In genomic region chr6:91020810-91021209, GRCm38 (mm10) we compare ENCODE assay signal across 13 mouse cellular contexts. TPM values are rescaled to one million over a fixed set of nuclear protein-coding genes. Genes with fewer than 3 reads are reported as not detected.
A peak's percentile ranks its signal among the peaks of the same experiment; 100 is the strongest.
DNase-seq lines count a peak whose midpoint lies in the region; ATAC-seq and TF ChIP-seq lines count a peak whose summit lies in the region.
"Had no signal": no experiment of that assay in that cellular context is flagged by ENCODE, and none has a peak within 500 bp of the region (broad histone marks: within the 10 kb centered on the region; RNA-seq: fewer than 3 reads in every experiment).

No protein-coding gene starts in this region.

- no peak overlapping the region for H3K27ac ChIP-seq in neural tube, embryonic 12.5 days
- peak overlapping the region; percentile 51 for H3K27ac ChIP-seq in hindbrain, embryonic 16.5 days (ENCODE audit: low read depth, low read length)
- H3K27ac ChIP-seq in gastrocnemius, adult 2 months, result no peak overlapping the region

- H3K4me2 ChIP-seq in neural tube, embryonic 12.5 days (replicated peaks), result no peak overlapping the region
- no peak overlapping the region for H3K4me2 ChIP-seq in hindbrain, embryonic 16.5 days (ENCODE audit: low read length)
- H3K4me2 ChIP-seq: heart, embryonic 12.5 days; lung, embryonic 14.5 days had no signal

- DNase-seq in neural tube, embryonic 10.5 days (ENCODE audit: extremely low spot score, low spot score), result no peak
- peak; percentile 4 to 58 for DNase-seq in kidney, postnatal 25 days
- DNase-seq in gastrocnemius, adult 2 months, result no peak
- DNase-seq in gastrocnemius, postnatal 4 days (ENCODE audit: low spot score in 2 of 2), result no peak
- DNase-seq in heart, adult 18-20 months, result no peak
- DNase-seq: cerebellum, adult 8-10 months; lung, embryonic 14.5 days; thymus, adult 18-20 months had no signal

- no peak for TF ChIP-seq CTCF in gastrocnemius, adult 2 months (IDR thresholded peaks at IDR 0.05)

- WGBS in neural tube, embryonic 12.5 days, result 76% methylated on average over 7 of the region's 7 CpGs
- 66% methylated on average over 7 of the region's 7 CpGs for WGBS in hindbrain, embryonic 16.5 days

- no peaks in the 10 kb centered on the region for H3K9me3 ChIP-seq in neural tube, embryonic 12.5 days
- no peaks in the 10 kb centered on the region for H3K9me3 ChIP-seq in hindbrain, embryonic 16.5 days (ENCODE audit: control insufficient read depth, low read length)
- H3K9me3 ChIP-seq: heart, embryonic 12.5 days had no signal

- no peak overlapping the region for H3K4me3 ChIP-seq in neural tube, embryonic 12.5 days
- no peak overlapping the region for H3K4me3 ChIP-seq in hindbrain, embryonic 16.5 days (ENCODE audit: low read length)
- H3K4me3 ChIP-seq in gastrocnemius, adult 2 months, result no peak overlapping the region
- H3K4me3 ChIP-seq: heart, embryonic 12.5 days had no signal

- ATAC-seq in neural tube, embryonic 12.5 days (ENCODE audit: low FRiP score, low read depth), result peak; percentile 58; the same call in 1 of the 2 replicates
- peak; percentile 62 for ATAC-seq in hindbrain, embryonic 16.5 days
- ATAC-seq in activated CD4-positive, CD25-positive, alpha-beta regulatory T cell, adult 4 months, result no peak
- ATAC-seq: CD4-positive, CD25-positive, alpha-beta regulatory T cell, adult 4 months had no signal

- H3K27me3 ChIP-seq in neural tube, embryonic 12.5 days (replicated peaks), result no peaks in the 10 kb centered on the region
- H3K27me3 ChIP-seq in hindbrain, embryonic 16.5 days (replicated peaks; ENCODE audit: control insufficient read depth, insufficient read depth, low read length), result no peaks in the 10 kb centered on the region

- intact Hi-C loops in gastrocnemius, adult 2 months (cut with DNase I), result no loop called here

- no peak overlapping the region for H3K9ac ChIP-seq in neural tube, embryonic 12.5 days
- H3K9ac ChIP-seq in hindbrain, embryonic 16.5 days (ENCODE audit: low read depth, low read length), result no peak overlapping the region
- H3K9ac ChIP-seq: heart, embryonic 12.5 days; lung, embryonic 14.5 days had no signal

- no peaks in the 10 kb centered on the region for H3K4me1 ChIP-seq in neural tube, embryonic 12.5 days
- no peaks in the 10 kb centered on the region for H3K4me1 ChIP-seq in hindbrain, embryonic 16.5 days (ENCODE audit: control insufficient read depth, insufficient read depth, low read depth, low read length)
- H3K4me1 ChIP-seq: heart, embryonic 12.5 days had no signal

- peaks cover 14% of the 10 kb centered on the region for H3K36me3 ChIP-seq in neural tube, embryonic 12.5 days
- H3K36me3 ChIP-seq in hindbrain, embryonic 16.5 days (ENCODE audit: control insufficient read depth, insufficient read depth, low read length), result no peaks in the 10 kb centered on the region

RNA-seq across cellular contexts. Expression of gene Iqsec1, which starts 32.3 kb away (rescaled TPM):
- 16.1 and 17.9 TPM in 2 replicates for polyA plus RNA-seq in neural tube, embryonic 12.5 days (2016; fragmentation: Nextera tagmentation; extraction: Ambion mirVana)
- polyA plus RNA-seq in hindbrain, embryonic 16.5 days (2015; fragmentation: Nextera tagmentation; extraction: Ambion mirVana), result 22.9 and 25.8 TPM in 2 replicates
- total RNA-seq in gastrocnemius, adult 2 months (2021), result 100 to 1,000 TPM in 1 of 2 experiments, 10 to 100 TPM in 1; 63.8 to 111 TPM
- total RNA-seq in gastrocnemius, postnatal 4 days (2021), result 100 to 1,000 TPM in 1 of 2 experiments, 10 to 100 TPM in 1; 84.0 to 106 TPM
- polyA plus RNA-seq in activated CD4-positive, CD25-positive, alpha-beta regulatory T cell, adult 4 months (2017; shearing (Covaris generic)), result 10 to 100 TPM in 1 of 2 experiments, 1 to 10 TPM in 1; 6.7 to 10.2 TPM
- 100 to 1,000 TPM; 133 to 153 TPM for total RNA-seq in heart, adult 18-20 months (2021)

Comparison
In these comparisons a context has a peak if more than half of its experiments do, and no peak if none do; other contexts are left out.
1. DNase-seq: peak in kidney, postnatal 25 days (2 of 2); none in neural tube, embryonic 10.5 days (single experiment), gastrocnemius, adult 2 months (single experiment), gastrocnemius, postnatal 4 days (0 of 2) and heart, adult 18-20 months (0 of 2).